Mouse (Mus musculus) kidney, postnatal 0 days (tissue): ENCODE data around the gene Apobec3. TPM values are rescaled to one million over a fixed set of nuclear protein-coding genes. Genes with fewer than 3 reads are reported as not detected.

Experiments used
- ATAC-seq: fragments of 200-750 bp; cut with Nextera tagmentation; replicated peaks from 2 replicates; pipeline ENCODE4 v1.8.0; 2017; ENCODE audit warnings: low read depth, moderate number of reproducible peaks, moderate TSS enrichment, moderate library complexity; ENCODE audit not compliant: low FRiP score
- DNase-seq: peaks from one replicate; pipeline ENCODE4 v3.0.0-alpha.2; 2016; ENCODE audit warnings: low spot score
- H3K27ac ChIP-seq: fragments of 300-500 bp; sonication (generic); 2 replicates; pipeline ENCODE4 v1.5.1; 2014; ENCODE audit warnings: mild to moderate bottlenecking
- H3K27me3 ChIP-seq: fragments of 300-500 bp; sonication (generic); 2 replicates; pipeline ENCODE4 v1.6.1; 2014; ENCODE audit warnings: low read length, mixed read lengths; ENCODE audit not compliant: insufficient read depth
- H3K36me3 ChIP-seq: fragments of 300-500 bp; sonication (generic); 2 replicates; pipeline ENCODE4 v1.6.1; 2014; ENCODE audit warnings: low read length, mixed read lengths; ENCODE audit not compliant: insufficient read depth
- H3K4me1 ChIP-seq: fragments of 300-500 bp; sonication (generic); replicated peaks from 2 replicates; pipeline ENCODE4 v1.6.1; 2014; ENCODE audit warnings: antibody characterized with exemption, low read length, mixed read lengths; ENCODE audit not compliant: insufficient read depth
- H3K4me2 ChIP-seq: fragments of 300-500 bp; sonication (generic); 2 replicates; pipeline ENCODE4 v1.6.1; 2014; ENCODE audit warnings: mild to moderate bottlenecking, low read length, moderate library complexity, mixed read lengths
- H3K4me3 ChIP-seq: fragments of 300-500 bp; sonication (generic); replicated peaks from 2 replicates; pipeline ENCODE4 v1.5.1; 2014; ENCODE audit warnings: low read depth, low read length
- H3K9ac ChIP-seq: fragments of 300-500 bp; sonication (generic); 2 replicates; pipeline ENCODE4 v1.6.1; 2014; ENCODE audit warnings: low read depth, low read length
- H3K9me3 ChIP-seq: fragments of 300-500 bp; sonication (generic); replicated peaks from 2 replicates; pipeline ENCODE4 v1.6.1; 2016; ENCODE audit warnings: low read length, inconsistent platforms, mixed read lengths
- CTCF ChIP-seq: IDR thresholded peaks from 2 replicates; pipeline ENCODE4 v1.5.1; 2016; ENCODE audit warnings: antibody characterized with exemption, low read depth, mild to moderate bottlenecking, moderate library complexity
- WGBS: fragments of 180-500 bp; shearing (Covaris S2); extraction: QIAGEN DNeasy Blood & Tissue Kit; methylation state at CpG from one replicate; pipeline ENCODE4 v1.1.7; 2014; 5-methylcytosine and 5-hydroxymethylcytosine counted together
- polyA plus RNA-seq: library from polyadenylated mRNA; unstranded; fragments of >200 nt; fragmentation: Nextera tagmentation; extraction: Ambion mirVana; gene quantifications from 2 replicates; pipeline ENCODE4 v1.2.1, GENCODE M21; 2015

Apobec3 gene
- polyA plus RNA-seq, 1 experiment from 2014 or later, result 26.1 TPM

GRCm38 (mm10) chr15:79859821-79860220 is 31.6 kb upstream of the Apobec3 start:
- H3K27ac ChIP-seq, result no peak overlapping the region
- no peak for TF ChIP-seq CTCF
- no peak overlapping the region for H3K9ac ChIP-seq
- H3K4me3 ChIP-seq, result no peak overlapping the region
- H3K9me3 ChIP-seq, result no peaks in the 10 kb centered on the region
- no peaks in the 10 kb centered on the region for H3K4me1 ChIP-seq
- ATAC-seq (no peak), DNase-seq (no peak)
- no peaks in the 10 kb centered on the region for H3K36me3 ChIP-seq
- 88% methylated on average over 9 of the region's 9 CpGs for WGBS
- no peaks in the 10 kb centered on the region for H3K27me3 ChIP-seq
- H3K4me2 ChIP-seq, result no peak overlapping the region

DNA sequence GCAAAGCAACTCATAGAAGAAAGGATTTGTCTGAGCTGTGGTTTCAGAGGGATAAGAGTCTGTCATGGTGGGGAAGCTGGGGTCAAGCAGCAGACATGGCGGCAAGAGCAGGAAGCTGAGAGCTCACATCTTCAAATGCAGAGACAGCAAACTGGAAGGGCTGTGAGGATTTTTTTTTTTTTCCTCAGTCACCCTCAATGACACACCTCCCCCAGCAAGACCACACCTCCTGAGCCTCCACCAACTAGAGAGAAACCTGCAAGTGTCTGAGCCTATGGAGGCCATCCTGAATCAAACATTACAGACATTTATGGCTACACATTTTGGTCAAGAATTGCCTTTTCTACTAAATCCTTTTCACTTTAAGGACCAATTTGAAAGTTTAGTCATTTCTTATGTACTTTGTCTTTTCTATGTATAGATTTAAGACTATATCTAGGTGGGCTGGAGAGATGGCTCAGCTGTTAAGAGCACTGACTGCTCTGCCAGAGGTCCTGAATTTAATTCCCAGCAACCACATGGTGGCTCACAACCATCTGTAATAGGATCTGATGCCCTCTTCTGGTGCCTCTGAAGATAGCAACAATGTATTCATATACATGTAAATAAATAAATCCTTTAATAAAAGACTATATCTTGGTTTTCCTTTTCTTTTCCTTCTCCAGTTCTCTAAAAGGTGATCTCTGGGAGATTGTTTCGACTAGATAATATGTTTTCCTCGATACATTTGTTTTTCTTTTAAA is 24.0 kb upstream of the Apobec3 start:
- Histone ChIP-seq H3K9ac (no peak overlapping the region), H3K27ac (no peak overlapping the region), H3K36me3 (no peaks in the 10 kb centered on the region), H3K4me2 (no peak overlapping the region), H3K4me3 (no peak overlapping the region), H3K27me3 (no peaks in the 10 kb centered on the region), H3K9me3 (0 out of 2 replicates have a peak, but pooled peaks cover 3% of the 10 kb centered on the region), H3K4me1 (no peaks in the 10 kb centered on the region)
- ATAC-seq (no peak), DNase-seq (no peak)
- WGBS, result 80% methylated on average over 3 of the region's 3 CpGs
- TF ChIP-seq CTCF, result peak; percentile 29

GRCm38 (mm10) chr15:79873545-79873944 is 17.9 kb upstream of the Apobec3 start:
- no peak for DNase-seq
- 94% methylated on average over 8 of the region's 8 CpGs for WGBS
- TF ChIP-seq CTCF, result no peak

GRCm38 (mm10) chr15:79873995-79874394 is 17.5 kb upstream of the Apobec3 start:
- H3K4me2 ChIP-seq, result no peak overlapping the region
- DNase-seq (no peak), ATAC-seq (no peak)
- no peak overlapping the region for H3K27ac ChIP-seq
- TF ChIP-seq CTCF, result no peak
- H3K36me3 ChIP-seq, result no peaks in the 10 kb centered on the region
- H3K9me3 ChIP-seq, result 0 out of 2 replicates have a peak, but pooled peaks cover 3% of the 10 kb centered on the region
- no peak overlapping the region for H3K9ac ChIP-seq
- H3K4me3 ChIP-seq, result no peak overlapping the region
- WGBS, result 44% methylated on average over 2 of the region's 2 CpGs
- 0 out of 2 replicates have a peak, but pooled peaks cover 6% of the 10 kb centered on the region for H3K4me1 ChIP-seq
- no peaks in the 10 kb centered on the region for H3K27me3 ChIP-seq

More at GRCm38 (mm10) chr15:79873545-79873944, 17.9 kb upstream of the Apobec3 start:
- Histone ChIP-seq H3K27ac (no peak overlapping the region), H3K9ac (no peak overlapping the region), H3K27me3 (no peaks in the 10 kb centered on the region), H3K9me3 (0 out of 2 replicates have a peak, but pooled peaks cover 3% of the 10 kb centered on the region), H3K4me3 (no peak overlapping the region), H3K4me1 (0 out of 2 replicates have a peak, but pooled peaks cover 2% of the 10 kb centered on the region), H3K36me3 (no peaks in the 10 kb centered on the region), H3K4me2 (no peak overlapping the region)
- ATAC-seq, result no peak

DNA sequence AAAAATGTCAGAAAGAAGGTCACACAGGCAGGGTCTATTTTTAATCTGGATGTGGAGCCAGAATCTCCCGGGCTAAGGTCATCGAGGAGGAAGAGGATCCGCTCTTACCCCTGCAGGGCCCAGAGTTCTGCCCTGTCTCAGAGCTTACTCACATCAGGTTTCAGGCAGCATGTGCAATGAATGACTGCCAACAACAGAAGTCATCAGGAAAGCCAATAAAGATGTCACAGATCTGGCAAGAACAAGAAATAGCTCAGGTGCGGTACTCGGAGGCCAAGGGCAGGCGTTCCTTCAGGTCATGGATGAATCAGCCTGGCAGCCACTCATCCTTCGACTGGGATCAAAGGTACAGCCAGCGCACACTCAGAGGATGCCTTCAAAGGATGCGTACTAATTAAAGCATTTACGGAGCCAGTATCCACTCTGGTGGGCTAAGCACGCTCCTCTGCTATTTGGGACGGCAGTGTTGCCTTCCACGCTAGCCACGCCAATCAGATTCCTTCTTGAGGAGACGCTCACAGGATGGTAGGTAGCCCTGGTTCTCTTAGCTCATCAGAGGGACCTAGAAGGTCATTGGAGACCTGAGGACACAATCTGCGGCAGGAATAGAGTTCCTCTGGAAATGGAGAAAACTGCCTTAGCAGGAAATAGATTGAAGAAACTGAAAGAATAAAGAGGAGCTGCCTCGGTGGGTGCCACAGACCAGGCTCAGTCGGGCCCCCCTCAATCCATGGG is 16.0 kb upstream of the Apobec3 start:
- Histone ChIP-seq H3K9ac (no peak overlapping the region), H3K4me3 (no peak overlapping the region), H3K36me3 (no peaks in the 10 kb centered on the region), H3K27me3 (no peaks in the 10 kb centered on the region), H3K9me3 (no peaks in the 10 kb centered on the region), H3K27ac (no peak overlapping the region), H3K4me1 (0 out of 2 replicates have a peak, but pooled peaks cover 8% of the 10 kb centered on the region), H3K4me2 (no peak overlapping the region)
- no peak for TF ChIP-seq CTCF
- ATAC-seq, result no peak
- 60% methylated on average over 18 of the region's 18 CpGs for WGBS
- DNase-seq, result no peak

- no peaks in the 10 kb centered on the region for H3K9me3 ChIP-seq
- no peaks in the 10 kb centered on the region for H3K27me3 ChIP-seq
- H3K4me3 ChIP-seq, result 0 out of 2 replicates have a peak overlapping the region, but pooled peaks have one; percentile 4
- peaks cover 13% of the 10 kb centered on the region; the same call in 1 of the 2 replicates for H3K4me1 ChIP-seq
- ATAC-seq, result no peak; the same call in 1 of the 2 replicates
- H3K36me3 ChIP-seq, result no peaks in the 10 kb centered on the region
- WGBS, result 43% methylated on average over 6 of the region's 6 CpGs
- no peak for TF ChIP-seq CTCF
- peak overlapping the region; percentile 35 for H3K4me2 ChIP-seq
- DNase-seq, result peak; percentile 33
- peak overlapping the region; percentile 88 for H3K27ac ChIP-seq
- no peak overlapping the region for H3K9ac ChIP-seq
Observed at GRCm38 (mm10) chr15:79878725-79879136, 12.7 kb upstream of the Apobec3 start.
